33 mouse cellular contexts compared by ENCODE assay signal in the genomic region with DNA sequence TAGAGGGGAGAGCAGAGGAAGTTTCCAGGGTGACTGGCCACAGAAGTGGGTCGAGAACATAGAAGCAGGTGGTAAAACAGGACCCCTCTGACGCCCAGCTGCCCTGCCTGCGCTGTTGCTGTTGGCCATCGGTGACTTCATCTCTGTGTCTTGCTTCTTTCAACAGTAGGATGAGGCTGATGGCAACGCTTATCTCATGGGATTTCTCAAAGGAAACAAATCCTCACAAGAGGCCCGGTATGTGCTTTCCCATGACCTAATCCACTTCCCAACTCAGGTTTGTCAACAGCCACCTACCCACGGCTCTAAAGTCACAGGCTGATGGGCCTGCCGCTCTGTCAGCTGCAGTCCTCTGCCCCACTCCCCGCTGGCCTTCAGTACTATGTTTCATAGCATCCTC. TPM values are rescaled to one million over a fixed set of nuclear protein-coding genes. Genes with fewer than 3 reads are reported as not detected.
DNase-seq lines count a peak whose midpoint lies in the region; ATAC-seq and TF ChIP-seq lines count a peak whose summit lies in the region.
"Had no signal": no experiment of that assay in that cellular context is flagged by ENCODE, and none has a peak within 500 bp of the region (broad histone marks: within the 10 kb centered on the region; RNA-seq: fewer than 3 reads in every experiment).

No protein-coding gene starts in this region.

- H3K9me3 ChIP-seq in heart, embryonic 12.5 days (replicated peaks), result no peaks in the 10 kb centered on the region
- no peaks in the 10 kb centered on the region for H3K9me3 ChIP-seq in kidney, embryonic 16.5 days (ENCODE audit: low read length)
- H3K9me3 ChIP-seq: embryonic facial prominence, embryonic 13.5 days; forebrain, embryonic 13.5 days; limb, embryonic 12.5 days; liver, embryonic 15.5 days; megakaryocyte, embryonic 14.5 days; midbrain, embryonic 12.5 days; neural tube, embryonic 12.5 days had no signal

- no peak for ATAC-seq in heart, embryonic 12.5 days (ENCODE audit: insufficient number of reproducible peaks, low FRiP score)
- ATAC-seq in kidney, embryonic 16.5 days (ENCODE audit: low FRiP score, low TSS enrichment), result no peak
- ATAC-seq: forebrain, embryonic 13.5 days had no signal

- H3K4me2 ChIP-seq in heart, embryonic 12.5 days, result no peak overlapping the region
- no peak overlapping the region for H3K4me2 ChIP-seq in kidney, embryonic 16.5 days (replicated peaks; ENCODE audit: low read depth, low read length)
- H3K4me2 ChIP-seq: embryonic facial prominence, embryonic 13.5 days; forebrain, embryonic 13.5 days; hindbrain, embryonic 14.5 days; limb, embryonic 12.5 days; liver, embryonic 15.5 days; midbrain, embryonic 12.5 days; neural tube, embryonic 12.5 days had no signal

- H3K36me3 ChIP-seq in heart, embryonic 12.5 days, result 0 out of 2 replicates have a peak, but pooled peaks cover 3% of the 10 kb centered on the region
- H3K36me3 ChIP-seq in heart, adult 2 months (ENCODE audit: control insufficient read depth, insufficient read depth, low read length), result no peaks in the 10 kb centered on the region
- no peaks in the 10 kb centered on the region for H3K36me3 ChIP-seq in kidney, embryonic 16.5 days (ENCODE audit: insufficient read depth, low read length)
- H3K36me3 ChIP-seq: G1E; liver, embryonic 15.5 days; midbrain, embryonic 12.5 days; neural tube, embryonic 12.5 days had no signal

- no peak for TF ChIP-seq POLR2A in heart, adult 2 months (IDR thresholded peaks at IDR 0.05; ENCODE audit: insufficient read depth, low read depth, low read length)
- TF ChIP-seq POLR2A in bone marrow macrophage, adult 2 months (IDR thresholded peaks at IDR 0.05; ENCODE audit: borderline replicate concordance, low read depth, low read length), result no peak
- TF ChIP-seq POLR2A in embryonic fibroblast, embryonic 13.5 days (IDR thresholded peaks at IDR 0.05; ENCODE audit: low read depth, low read length), result no peak

- no peak overlapping the region for H3K9ac ChIP-seq in heart, embryonic 12.5 days
- no peak overlapping the region for H3K9ac ChIP-seq in heart, adult 2 months (ENCODE audit: low read depth, low read length)
- no peak overlapping the region for H3K9ac ChIP-seq in kidney, embryonic 16.5 days (replicated peaks; ENCODE audit: low read length)
- H3K9ac ChIP-seq: embryonic facial prominence, embryonic 13.5 days; forebrain, embryonic 13.5 days; hindbrain, embryonic 14.5 days; limb, embryonic 12.5 days; liver, embryonic 15.5 days; midbrain, embryonic 12.5 days; neural tube, embryonic 12.5 days had no signal

- TF ChIP-seq EP300 in heart, adult 2 months (IDR thresholded peaks at IDR 0.05; ENCODE audit: insufficient read depth, low read depth, low read length), result no peak

- no peak overlapping the region for H3K4me3 ChIP-seq in heart, embryonic 12.5 days
- H3K4me3 ChIP-seq in heart, adult 2 months, result no peak overlapping the region
- H3K4me3 ChIP-seq in kidney, embryonic 16.5 days (ENCODE audit: low read length), result no peak overlapping the region
- no peak overlapping the region for H3K4me3 ChIP-seq in bone marrow macrophage, adult 2 months (ENCODE audit: insufficient read depth, low read length)
- no peak overlapping the region for H3K4me3 ChIP-seq in embryonic fibroblast, embryonic 13.5 days (ENCODE audit: insufficient read depth, low read length)
- H3K4me3 ChIP-seq: embryonic facial prominence, embryonic 13.5 days; forebrain, embryonic 13.5 days; layer of hippocampus, adult 2 months; left cerebral cortex, adult 2 months; limb, embryonic 12.5 days; liver, embryonic 15.5 days; megakaryocyte, embryonic 14.5 days; midbrain, embryonic 12.5 days; myocyte; neural tube, embryonic 12.5 days had no signal

- no peak for TF ChIP-seq CTCF in heart, adult 2 months (IDR thresholded peaks at IDR 0.05)
- no peak for TF ChIP-seq CTCF in bone marrow macrophage, adult 2 months (IDR thresholded peaks at IDR 0.05; ENCODE audit: low read depth, low read length)
- no peak for TF ChIP-seq CTCF in embryonic fibroblast, embryonic 13.5 days (IDR thresholded peaks at IDR 0.05; ENCODE audit: borderline replicate concordance, insufficient read depth, low read length)

- intact Hi-C loops in heart, adult 2 months (cut with DNase I), result loop anchor here (5.0 kb wide), 1 partner anchor 48 kb away; no protein-coding TSS in a partner anchor

- no peaks in the 10 kb centered on the region for H3K27me3 ChIP-seq in heart, embryonic 12.5 days (replicated peaks)
- H3K27me3 ChIP-seq in heart, adult 2 months (ENCODE audit: control insufficient read depth, insufficient read depth, low read length), result no peaks in the 10 kb centered on the region
- no peaks in the 10 kb centered on the region for H3K27me3 ChIP-seq in kidney, embryonic 16.5 days (ENCODE audit: insufficient read depth, low read length)
- H3K27me3 ChIP-seq: embryonic facial prominence, embryonic 13.5 days; forebrain, embryonic 13.5 days; limb, embryonic 12.5 days; liver, embryonic 15.5 days; megakaryocyte, embryonic 14.5 days; midbrain, embryonic 12.5 days; neural tube, embryonic 12.5 days had no signal

- H3K4me1 ChIP-seq in heart, embryonic 12.5 days (replicated peaks), result peaks cover 64% of the 10 kb centered on the region
- no peaks in the 10 kb centered on the region; the same call in 1 of the 2 replicates for H3K4me1 ChIP-seq in heart, adult 2 months (ENCODE audit: control insufficient read depth, insufficient read depth, low read length)
- peaks cover 79% of the 10 kb centered on the region for H3K4me1 ChIP-seq in kidney, embryonic 16.5 days (ENCODE audit: insufficient read depth, low read length)
- H3K4me1 ChIP-seq in bone marrow macrophage, adult 2 months (ENCODE audit: control insufficient read depth, insufficient read depth, low read length), result peaks cover 58% of the 10 kb centered on the region
- peaks cover 50% of the 10 kb centered on the region for H3K4me1 ChIP-seq in embryonic fibroblast, embryonic 13.5 days (ENCODE audit: control insufficient read depth, insufficient read depth, low read length)

- WGBS in heart, embryonic 12.5 days, result 21% methylated on average over 9 of the region's 9 CpGs
- 54% methylated on average over 9 of the region's 9 CpGs for WGBS in heart, adult 2 months
- WGBS in kidney, embryonic 16.5 days, result 55% methylated on average over 9 of the region's 9 CpGs

- peak overlapping the region; percentile 82; the same call in 1 of the 2 replicates for H3K27ac ChIP-seq in heart, embryonic 12.5 days (ENCODE audit: poor library complexity, severe bottlenecking)
- no peak overlapping the region for H3K27ac ChIP-seq in heart, adult 2 months
- 0 out of 2 replicates have a peak overlapping the region, but pooled peaks have one; percentile 21 for H3K27ac ChIP-seq in kidney, embryonic 16.5 days (ENCODE audit: low read length)
- peak overlapping the region; percentile 6; the same call in 1 of the 2 replicates for H3K27ac ChIP-seq in bone marrow macrophage, adult 2 months (ENCODE audit: insufficient read depth, low read depth, low read length)
- peak overlapping the region; percentile 39 for H3K27ac ChIP-seq in embryonic fibroblast, embryonic 13.5 days (ENCODE audit: insufficient read depth, low read length)
- H3K27ac ChIP-seq: embryonic facial prominence, embryonic 13.5 days; forebrain, embryonic 13.5 days; hindbrain, embryonic 14.5 days; layer of hippocampus, adult 2 months; left cerebral cortex, adult 2 months; liver, embryonic 15.5 days; midbrain, embryonic 12.5 days; neural tube, embryonic 12.5 days had no signal

- no peaks in the 10 kb centered on the region for H3K79me2 ChIP-seq in heart, adult 2 months (replicated peaks; ENCODE audit: control insufficient read depth, insufficient read depth, low read length)

- no peak for DNase-seq in heart, adult 2 months
- no peak for DNase-seq in kidney, postnatal 4 days
- no peak for DNase-seq in ovary, adult 18-20 months (ENCODE audit: low spot score)
- DNase-seq in gastrocnemius, adult 8-10 months (ENCODE audit: low spot score in 2 of 2), result no peak
- DNase-seq: adrenal gland, adult 8-10 months; cerebellum, adult 11-12 months; cerebellum, adult 9-11 months; embryo, embryonic 11 days; gastrocnemius, postnatal 25 days; heart, adult 18-20 months; kidney, adult 9 months; kidney, postnatal 25 days; lung, postnatal 4 days; right cerebral cortex, postnatal 4 days had no signal

RNA-seq across cellular contexts. Expression of a gene that starts 52.3 kb away (rescaled TPM):
- 21.3 and 23.3 TPM in 2 replicates for polyA plus RNA-seq in heart, embryonic 12.5 days (2016; fragmentation: Nextera tagmentation; extraction: Ambion mirVana)
- not detected for total RNA-seq in heart, adult 2 months (2021)
- polyA plus RNA-seq in heart, adult 2 months (2012; rRNA removed), result not detected in 2 replicates
- 15.4 and 21.2 TPM in 2 replicates for polyA plus RNA-seq in kidney, embryonic 16.5 days (2015; fragmentation: Nextera tagmentation; extraction: Ambion mirVana)
- polyA plus RNA-seq in bone marrow macrophage, adult 2 months (2012; ENCODE audit: insufficient read depth, insufficient read length, missing spikeins), result 1.8 and 2.7 TPM in 2 replicates
- 195 and 437 TPM in 2 replicates for polyA plus RNA-seq in embryonic fibroblast, embryonic 13.5 days (2011; ENCODE audit: insufficient read length, low read depth, missing spikeins)
- total RNA-seq in gastrocnemius, adult 8-10 months (2022), result under 1 TPM in 3 of 4 experiments, not detected in 1; 0.07 to 0.17 (median 0.08) TPM
- total RNA-seq: heart, adult 18-20 months; heart, postnatal 25 days; liver, adult 2 months had no signal
- polyA plus RNA-seq: G1E; spleen, adult 2 months had no signal
